Mouse (Mus musculus) small intestine, adult 2 months (tissue): Measurements from ENCODE around the gene Ctnnbl1. TPM values are rescaled to one million over a fixed set of nuclear protein-coding genes. Genes with fewer than 3 reads are reported as not detected.

Experiments
- H3K27ac ChIP-seq: fragments of 200-500 bp; 2 replicates; pipeline ENCODE4 v1.5.1; 2012; ENCODE audit warnings: low read depth, low read length, control low read depth, inconsistent platforms; ENCODE audit not compliant: insufficient read depth
- H3K27me3 ChIP-seq: fragments of 200-500 bp; 2 replicates; pipeline ENCODE4 v1.6.1; 2012; ENCODE audit warnings: mild to moderate bottlenecking, moderate library complexity, low read length, inconsistent platforms; ENCODE audit not compliant: control insufficient read depth, insufficient read depth
- H3K36me3 ChIP-seq: fragments of 200-500 bp; 2 replicates; pipeline ENCODE4 v1.6.1; 2012; ENCODE audit warnings: mild to moderate bottlenecking, low read length, control low read depth, inconsistent platforms; ENCODE audit not compliant: control insufficient read depth, insufficient read depth
- H3K4me1 ChIP-seq: fragments of 200-500 bp; 2 replicates; pipeline ENCODE4 v1.6.1; 2012; ENCODE audit warnings: low read length, inconsistent platforms, mixed read lengths; ENCODE audit not compliant: control insufficient read depth, insufficient read depth, insufficient read length
- H3K4me3 ChIP-seq: fragments of 200-500 bp; 2 replicates; pipeline ENCODE4 v1.5.1; 2012; ENCODE audit warnings: low read depth, mild to moderate bottlenecking, control low read depth, inconsistent platforms, low read length, moderate library complexity
- CTCF ChIP-seq: fragments of 200-500 bp; IDR thresholded peaks from 2 replicates; pipeline ENCODE4 v1.5.1; 2012; ENCODE audit warnings: low read depth, mild to moderate bottlenecking, control low read depth, inconsistent platforms, low read length, moderate library complexity, mixed read lengths; ENCODE audit not compliant: insufficient replicate concordance, insufficient read length; ENCODE audit errors: extremely low read depth
- POLR2A ChIP-seq: fragments of 200-500 bp; IDR thresholded peaks from 2 replicates; pipeline ENCODE4 v1.6.1; 2012; ENCODE audit warnings: low read depth, mild to moderate bottlenecking, control low read depth, inconsistent platforms, low read length, moderate library complexity
- WGBS: fragments of 180-500 bp; shearing (Covaris S2); methylation state at CpG from one replicate; pipeline ENCODE4 v1.1.7; 2018; 5-methylcytosine and 5-hydroxymethylcytosine counted together
- polyA plus RNA-seq: library from polyadenylated mRNA; depleted of rRNA; stranded (reverse); fragments of >200 nt; gene quantifications from 2 replicates; pipeline ENCODE4 v1.2.3, GENCODE M21; 2012

Gene Ctnnbl1
- polyA plus RNA-seq, 1 experiment: 17.2 TPM

DNA sequence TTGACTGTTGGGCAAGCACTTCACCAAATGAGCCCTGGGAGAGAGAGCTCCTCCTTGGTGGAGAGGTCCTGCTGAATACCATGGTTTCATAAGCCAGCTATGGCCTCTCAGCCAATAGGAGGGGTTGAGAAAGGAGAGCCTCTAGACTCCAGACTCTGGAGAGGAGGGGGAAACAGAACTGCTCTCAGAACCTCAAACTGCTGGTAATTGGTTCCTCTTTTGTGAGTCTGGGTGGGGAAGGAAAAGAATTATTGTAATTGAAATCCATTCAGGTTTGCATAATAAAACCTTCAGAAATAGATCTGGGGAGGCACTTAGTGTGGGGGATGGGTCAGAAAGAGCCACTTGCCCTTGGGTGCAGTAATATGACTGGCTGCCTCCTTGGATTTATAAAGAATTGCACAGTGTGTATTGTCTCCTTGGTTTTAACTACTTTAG lies 103.5 kb downstream of the Ctnnbl1 start:
- H3K4me3 ChIP-seq: no peak overlapping the region
- no peaks in the 10 kb centered on the region for H3K4me1 ChIP-seq
- no peak for TF ChIP-seq POLR2A
- TF ChIP-seq CTCF: no peak
- H3K27ac ChIP-seq: no peak overlapping the region
- H3K27me3 ChIP-seq: no peaks in the 10 kb centered on the region
- H3K36me3 ChIP-seq: peaks cover 5% of the 10 kb centered on the region; the same call in 1 of the 2 replicates

DNA sequence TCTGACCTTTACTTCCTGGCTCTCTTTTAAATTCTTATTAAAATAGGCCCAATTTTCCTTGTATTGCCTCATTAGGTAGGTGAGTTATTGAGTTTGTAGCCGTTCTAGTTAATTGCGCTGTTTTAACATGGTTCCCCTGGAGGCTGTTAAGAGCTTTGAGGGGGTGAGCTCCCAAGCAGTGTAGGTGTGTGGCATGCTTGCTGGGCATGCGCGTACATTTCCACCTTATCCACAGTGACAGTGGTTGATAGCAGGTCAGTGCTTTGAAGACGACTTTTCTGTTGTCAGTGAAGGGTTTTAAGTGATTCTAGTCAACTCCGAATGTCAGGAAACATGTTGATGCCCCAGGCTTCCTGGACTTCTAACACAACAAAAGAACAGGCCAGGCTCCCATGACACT lies 103.9 kb downstream of the Ctnnbl1 start:
- Histone ChIP-seq H3K27ac (no peak overlapping the region), H3K4me1 (no peaks in the 10 kb centered on the region), H3K36me3 (peaks cover 5% of the 10 kb centered on the region; the same call in 1 of the 2 replicates), H3K27me3 (no peaks in the 10 kb centered on the region), H3K4me3 (no peak overlapping the region)
- WGBS: 90% methylated on average over 6 of the region's 6 CpGs
- TF ChIP-seq CTCF (no peak), POLR2A (no peak)

DNA sequence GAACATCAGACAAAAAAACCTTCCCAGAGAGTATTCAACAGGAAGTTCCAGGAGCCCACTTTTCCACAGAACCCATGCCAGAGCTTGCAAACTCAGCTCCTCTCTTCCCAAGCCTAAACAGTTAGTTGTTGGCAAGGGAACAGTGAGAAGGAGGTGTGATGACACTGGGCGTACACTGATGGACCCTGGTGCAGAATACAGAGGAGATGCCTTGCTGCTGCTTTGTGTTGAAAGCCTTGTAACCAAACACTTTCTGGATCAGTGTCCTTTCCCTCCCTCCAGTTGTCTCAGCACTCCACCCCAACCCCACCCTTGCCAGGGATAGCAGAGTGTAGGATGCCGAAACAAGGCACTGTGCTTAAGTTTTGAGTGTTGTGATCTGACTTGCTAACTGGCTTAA lies 107.5 kb downstream of the Ctnnbl1 start:
- no peaks in the 10 kb centered on the region for H3K36me3 ChIP-seq
- TF ChIP-seq CTCF (no peak), POLR2A (no peak)
- H3K4me3 ChIP-seq: no peak overlapping the region
- no peaks in the 10 kb centered on the region for H3K4me1 ChIP-seq
- H3K27ac ChIP-seq: no peak overlapping the region
- H3K27me3 ChIP-seq: no peaks in the 10 kb centered on the region
- 94% methylated on average over 2 of the region's 2 CpGs for WGBS

DNA sequence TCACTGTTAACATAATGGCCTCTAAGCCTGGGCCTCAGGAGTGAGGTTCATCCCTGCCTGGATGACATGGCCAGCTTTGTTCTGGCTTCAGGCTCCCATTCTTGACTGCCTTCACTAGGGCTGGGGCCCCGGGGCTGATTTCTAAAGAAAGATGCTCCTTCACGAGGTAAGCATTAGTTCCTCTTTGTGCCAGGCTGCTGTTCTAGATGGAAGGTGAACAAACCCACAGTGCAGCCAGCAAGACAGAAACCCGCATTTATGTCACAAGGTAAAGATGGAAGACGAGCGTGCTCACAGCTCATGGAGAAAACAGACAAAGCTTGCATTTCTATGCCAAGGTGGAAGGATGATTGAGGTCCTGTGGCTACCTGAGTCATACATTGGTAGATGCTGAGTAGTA lies 108.6 kb downstream of the Ctnnbl1 start:
- H3K27me3 ChIP-seq: no peaks in the 10 kb centered on the region
- H3K36me3 ChIP-seq: no peaks in the 10 kb centered on the region
- H3K4me3 ChIP-seq: no peak overlapping the region
- no peaks in the 10 kb centered on the region for H3K4me1 ChIP-seq
- TF ChIP-seq CTCF (no peak), POLR2A (no peak)
- H3K27ac ChIP-seq: no peak overlapping the region
- 84% methylated on average over 5 of the region's 5 CpGs for WGBS

DNA sequence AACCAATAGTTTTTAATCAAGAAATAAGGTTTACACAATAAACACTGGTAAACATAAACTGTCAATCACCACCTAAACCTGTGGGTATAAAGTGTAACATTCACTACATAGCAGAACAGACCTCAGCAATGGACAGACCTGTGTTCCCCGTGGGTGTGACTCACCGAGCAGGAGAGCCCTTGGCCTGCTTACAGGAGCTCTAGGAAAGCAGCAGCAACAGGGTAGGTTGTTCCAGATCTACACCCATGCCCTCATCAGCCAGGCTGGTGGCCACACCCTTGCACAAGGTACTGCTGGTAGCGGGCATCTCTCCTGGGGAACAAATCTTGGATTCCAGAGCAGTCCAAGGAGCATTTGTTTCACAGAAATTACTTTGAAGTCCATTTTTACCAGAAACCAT lies 115.9 kb downstream of the Ctnnbl1 start:
- TF ChIP-seq POLR2A: no peak
- TF ChIP-seq CTCF: no peak
- no peaks in the 10 kb centered on the region for H3K27me3 ChIP-seq
- no peak overlapping the region for H3K4me3 ChIP-seq
- no peak overlapping the region for H3K27ac ChIP-seq
- H3K4me1 ChIP-seq: no peaks in the 10 kb centered on the region
- WGBS: 45% methylated on average over 3 of the region's 3 CpGs
- no peaks in the 10 kb centered on the region for H3K36me3 ChIP-seq

DNA sequence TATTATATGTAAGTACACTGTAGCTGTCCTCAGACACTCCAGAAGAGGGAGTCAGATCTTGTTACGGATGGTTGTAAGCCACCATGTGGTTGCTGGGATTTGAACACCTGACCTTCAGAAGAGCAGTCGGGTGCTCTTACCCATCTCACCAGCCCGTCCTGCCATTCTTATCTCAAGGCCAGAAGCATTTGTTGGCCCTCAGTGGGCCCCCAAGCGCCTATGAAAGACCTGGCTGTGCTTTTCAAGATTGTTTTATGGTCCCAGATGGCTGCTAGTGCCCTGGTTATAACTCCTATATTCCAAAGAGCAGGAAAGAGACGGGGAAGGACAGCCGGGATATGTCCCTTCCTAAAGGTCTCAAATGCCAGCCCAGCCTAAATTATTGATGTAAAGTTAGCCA lies 118.6 kb downstream of the Ctnnbl1 start:
- H3K27me3 ChIP-seq: no peaks in the 10 kb centered on the region
- no peak overlapping the region for H3K27ac ChIP-seq
- TF ChIP-seq POLR2A (no peak), CTCF (no peak)
- no peaks in the 10 kb centered on the region for H3K4me1 ChIP-seq
- H3K4me3 ChIP-seq: no peak overlapping the region
- WGBS: 58% methylated on average over 6 of the region's 6 CpGs
- no peaks in the 10 kb centered on the region for H3K36me3 ChIP-seq

DNA sequence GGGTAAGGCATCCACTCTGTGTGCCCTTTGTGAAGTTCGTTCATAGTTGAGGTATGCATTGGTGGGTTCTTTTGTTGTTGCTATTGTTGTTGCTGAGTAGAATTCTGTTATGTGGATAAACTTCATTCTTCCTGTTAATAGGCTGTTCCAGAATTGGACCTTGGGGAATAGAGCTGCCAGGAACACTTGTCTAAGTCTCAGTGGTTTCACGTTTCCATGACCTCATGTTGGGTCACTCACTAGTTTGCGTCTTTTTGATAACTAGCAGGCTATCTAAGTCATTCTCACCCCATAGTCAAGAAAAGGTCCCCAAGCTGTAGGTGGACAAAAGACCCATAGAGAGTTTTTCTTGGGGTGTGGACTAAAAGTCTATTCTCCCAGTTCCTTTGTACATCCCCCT lies 120.3 kb downstream of the Ctnnbl1 start:
- Histone ChIP-seq H3K27me3 (no peaks in the 10 kb centered on the region), H3K36me3 (no peaks in the 10 kb centered on the region), H3K4me3 (no peak overlapping the region), H3K4me1 (no peaks in the 10 kb centered on the region), H3K27ac (no peak overlapping the region)
- WGBS: 83% methylated on average over 3 of the region's 3 CpGs
- no peak for TF ChIP-seq CTCF
- TF ChIP-seq POLR2A: no peak

DNA sequence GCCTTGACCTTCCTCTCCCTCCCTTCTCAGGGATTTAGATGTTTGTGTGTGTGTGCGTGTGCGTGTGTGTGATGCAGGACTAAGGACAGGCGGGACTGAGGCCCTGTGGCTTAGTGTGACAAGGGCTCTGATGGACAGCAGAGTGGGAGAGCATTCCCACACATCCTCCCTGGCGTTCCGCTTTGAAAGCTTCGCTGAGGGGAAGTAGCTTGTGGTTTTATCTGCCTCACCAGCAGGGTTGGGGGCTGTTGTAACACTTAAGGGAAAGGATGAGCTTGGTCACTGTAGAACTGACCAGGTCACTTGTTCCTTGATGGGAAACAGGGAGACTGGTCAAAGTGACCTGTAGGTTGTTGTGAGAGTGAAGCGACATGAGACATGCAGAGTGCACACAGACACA lies 121.1 kb downstream of the Ctnnbl1 start:
- H3K27me3 ChIP-seq: no peaks in the 10 kb centered on the region
- 88% methylated on average over 7 of the region's 7 CpGs for WGBS
- H3K36me3 ChIP-seq: no peaks in the 10 kb centered on the region
- no peak overlapping the region for H3K4me3 ChIP-seq
- H3K27ac ChIP-seq: no peak overlapping the region
- no peak for TF ChIP-seq POLR2A
- no peaks in the 10 kb centered on the region for H3K4me1 ChIP-seq
